Mouse (Mus musculus) kidney, postnatal 10 days (tissue): ENCODE data around the gene Ensa.
A peak's percentile ranks its signal among the peaks of the same experiment; 100 is the strongest.
"Not testable (repeated sequence)": the region's sequence is repeated elsewhere in the genome, so short reads cannot be mapped to it uniquely, and the experiment has no call there.

Source experiments
- DNase-seq: peaks from one replicate; pipeline ENCODE4 v3.0.0; 2021; ENCODE audit warnings: mixed read lengths

Gene Ensa

DNA sequence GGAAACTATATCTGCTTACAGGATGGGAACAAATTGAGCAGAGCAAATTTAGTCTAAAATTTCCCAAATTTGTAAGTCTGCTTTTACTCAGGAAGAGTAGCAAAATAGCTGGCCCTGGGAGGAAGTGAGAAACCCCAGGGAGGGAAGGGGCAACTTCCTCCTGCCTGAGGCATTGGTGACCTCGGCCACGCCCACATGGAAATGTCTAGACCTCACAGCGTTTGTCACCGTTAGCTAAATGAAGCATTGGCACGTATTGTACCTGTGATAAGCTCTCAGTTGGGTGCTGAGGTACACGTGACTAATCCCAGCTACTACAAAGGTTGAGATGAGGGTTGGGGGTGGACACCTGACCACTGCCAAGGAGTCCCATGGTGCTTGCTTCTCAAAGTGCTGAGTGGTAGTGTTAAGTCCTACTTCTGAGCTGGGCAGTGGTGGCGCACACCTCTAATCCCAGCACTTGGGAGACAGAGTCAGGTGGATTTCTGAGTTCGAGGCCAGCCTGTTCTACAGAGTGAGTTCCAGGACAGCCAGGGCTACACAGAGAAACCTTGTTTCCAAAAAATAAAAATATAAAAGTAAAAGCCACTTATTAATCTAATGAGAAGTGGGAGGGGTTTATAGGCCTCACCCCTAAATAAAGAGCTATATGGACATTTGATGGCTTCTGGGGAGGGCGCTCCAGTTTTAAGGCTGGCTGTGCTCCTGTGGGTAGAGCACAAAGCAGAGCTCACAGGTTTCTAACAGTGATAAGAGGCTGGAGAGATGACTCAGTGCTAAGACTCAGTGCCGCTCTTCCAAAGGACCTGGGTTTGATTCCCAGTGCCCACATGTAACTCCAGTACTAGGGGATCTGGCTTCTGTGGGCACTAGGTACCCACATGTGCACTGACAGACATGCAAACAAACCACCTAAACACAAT is 20.8 kb downstream of the Ensa start:
- peak; percentile 66 for DNase-seq

DNA sequence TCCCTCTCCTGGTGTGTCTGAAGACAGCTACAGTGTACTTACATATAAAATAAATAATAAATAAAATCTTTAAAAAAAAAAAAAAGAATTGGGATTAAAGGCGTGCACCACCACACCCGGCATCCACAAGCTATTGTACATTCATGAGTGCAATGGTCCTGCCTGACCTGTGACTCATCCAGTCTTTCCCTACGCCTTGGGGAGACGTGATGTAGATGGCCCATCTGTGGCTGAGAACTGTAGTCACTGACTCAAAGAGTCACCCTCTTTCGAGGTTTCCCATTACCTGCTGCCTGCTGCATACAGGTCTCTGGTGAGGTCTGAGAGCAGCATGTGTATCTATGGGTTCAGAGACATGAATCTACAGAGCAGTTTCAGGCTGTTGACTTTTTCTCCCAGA is 23.2 kb downstream of the Ensa start:
- no peak for DNase-seq

DNA sequence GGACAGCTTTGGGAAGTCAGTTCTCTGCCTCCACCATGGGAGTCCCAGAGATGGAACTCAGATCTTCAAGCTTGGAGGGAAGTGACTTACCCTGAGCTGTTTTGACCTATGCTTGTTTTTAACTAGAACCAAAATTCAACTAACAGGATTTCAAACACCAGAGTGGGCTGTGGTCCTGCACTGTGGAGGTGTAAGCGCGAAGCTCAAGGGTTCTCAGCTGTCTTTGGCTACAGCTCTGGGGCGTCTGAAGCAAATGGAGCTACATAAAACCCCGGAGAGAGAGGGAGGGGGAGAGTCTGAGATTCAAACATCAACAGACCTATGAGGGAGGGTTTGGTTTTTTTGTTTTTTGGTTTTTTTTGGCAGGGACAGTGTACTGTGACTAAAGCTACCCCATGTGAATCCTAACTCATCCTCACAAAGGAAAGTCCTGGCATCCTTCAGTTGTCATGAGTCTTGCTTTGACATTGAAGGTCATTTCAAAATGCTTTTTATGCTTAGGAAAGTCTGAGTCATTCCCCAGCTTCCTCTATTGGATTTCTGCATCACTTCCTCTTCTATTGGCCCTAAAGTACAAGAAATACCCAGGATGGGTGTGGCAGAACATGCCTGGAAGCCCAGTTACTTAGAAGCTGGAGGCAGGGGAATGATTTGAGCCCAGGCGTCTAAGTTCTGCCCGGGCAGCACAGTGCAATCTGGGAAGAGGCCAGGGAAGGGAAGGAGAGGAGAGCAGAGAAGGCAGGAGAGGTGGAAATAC is 25.7 kb downstream of the Ensa start:
- DNase-seq, result peak; percentile 49

- DNase-seq, result no peak
These were observed 26.2 kb downstream of the Ensa start for GRCm38 (mm10) chr3:95651033-95651373.

DNA sequence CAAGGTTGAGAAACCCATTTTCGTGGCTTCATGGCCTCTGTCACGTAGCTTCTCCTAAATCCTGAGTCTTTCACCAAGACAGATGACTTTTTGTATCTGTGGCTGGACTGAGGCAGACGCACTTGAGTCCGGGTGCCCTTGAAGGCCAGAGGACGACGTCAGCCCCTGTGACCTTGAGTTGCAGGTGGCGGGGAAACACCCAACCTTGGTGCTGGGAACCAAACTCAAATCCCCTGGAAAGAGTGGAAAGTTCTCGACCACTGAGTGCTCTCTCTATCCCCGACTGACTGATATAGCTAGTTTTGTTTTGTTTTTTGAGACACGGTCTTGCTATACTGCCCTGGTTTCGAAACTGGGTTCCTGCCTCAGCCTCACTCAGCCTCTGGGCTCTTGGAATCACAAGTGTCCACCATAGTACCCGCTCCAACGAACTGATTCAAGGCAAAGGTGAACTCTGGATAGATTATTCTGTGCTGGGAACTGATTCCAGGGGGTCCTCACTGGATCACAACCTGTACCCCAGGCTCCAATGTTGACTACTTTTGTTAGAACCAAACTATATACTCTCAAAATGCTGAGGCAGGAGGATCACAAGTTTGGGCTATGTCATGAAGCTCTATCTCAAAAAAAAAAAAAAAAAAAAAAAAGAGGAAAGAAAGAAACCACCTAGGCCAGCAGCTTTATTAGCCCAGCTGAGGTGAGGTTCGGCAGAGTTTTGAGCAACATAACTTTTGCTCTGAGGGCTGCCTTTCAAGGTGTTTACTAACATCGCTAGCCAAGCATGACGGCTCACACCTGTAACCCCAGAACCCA is 26.8 kb downstream of the Ensa start:
- DNase-seq, result no peak

DNA sequence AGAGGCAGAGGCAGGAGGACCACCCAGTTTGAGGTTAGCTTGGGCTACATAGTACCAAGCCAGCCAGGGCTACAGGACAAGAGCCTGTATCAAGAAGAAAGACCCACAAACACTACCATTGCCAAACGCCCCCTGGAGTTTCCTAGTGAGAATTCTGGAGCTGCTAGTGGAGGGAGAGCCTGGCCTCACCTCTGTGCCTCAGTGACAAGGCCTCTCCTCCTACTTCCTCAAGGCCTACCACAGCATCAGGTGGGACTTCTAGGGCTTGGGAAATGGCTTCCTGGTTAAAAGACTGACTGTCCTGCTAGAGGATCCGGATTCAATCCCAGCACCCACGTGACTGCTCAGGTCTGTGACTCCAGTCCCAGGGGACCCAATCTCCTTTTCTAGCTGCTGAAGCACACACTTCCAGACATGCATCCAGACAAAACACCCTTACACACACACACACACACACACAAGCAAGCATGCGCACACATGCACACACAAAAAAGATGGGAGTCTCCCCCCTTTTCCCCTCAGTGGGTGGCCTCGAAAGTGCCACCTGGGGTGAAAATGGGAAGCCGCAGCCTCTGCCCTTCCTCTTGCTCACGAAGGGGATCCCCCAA is 27.5 kb downstream of the Ensa start:
- DNase-seq, result peak; percentile 24

DNA sequence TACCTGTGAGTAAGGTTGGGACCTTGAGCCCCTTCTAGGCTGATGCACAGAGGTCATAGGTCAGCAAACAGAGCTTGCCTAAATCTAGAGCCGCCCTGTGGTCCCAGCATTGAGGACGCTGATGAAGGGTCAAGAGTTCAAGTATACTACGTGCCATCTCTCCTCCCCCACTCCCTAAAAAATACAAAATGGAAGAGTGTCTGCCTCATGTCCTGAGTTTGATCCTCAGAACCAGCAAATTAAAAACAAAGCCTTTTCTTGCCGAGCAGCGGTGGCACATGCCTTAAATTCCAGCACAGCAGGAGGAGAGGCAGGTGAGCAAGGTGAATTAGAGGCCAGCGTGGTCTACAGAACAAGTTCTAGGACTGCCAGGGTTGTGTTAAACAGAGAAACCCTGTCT is 28.1 kb downstream of the Ensa start:
- no peak for DNase-seq

DNA sequence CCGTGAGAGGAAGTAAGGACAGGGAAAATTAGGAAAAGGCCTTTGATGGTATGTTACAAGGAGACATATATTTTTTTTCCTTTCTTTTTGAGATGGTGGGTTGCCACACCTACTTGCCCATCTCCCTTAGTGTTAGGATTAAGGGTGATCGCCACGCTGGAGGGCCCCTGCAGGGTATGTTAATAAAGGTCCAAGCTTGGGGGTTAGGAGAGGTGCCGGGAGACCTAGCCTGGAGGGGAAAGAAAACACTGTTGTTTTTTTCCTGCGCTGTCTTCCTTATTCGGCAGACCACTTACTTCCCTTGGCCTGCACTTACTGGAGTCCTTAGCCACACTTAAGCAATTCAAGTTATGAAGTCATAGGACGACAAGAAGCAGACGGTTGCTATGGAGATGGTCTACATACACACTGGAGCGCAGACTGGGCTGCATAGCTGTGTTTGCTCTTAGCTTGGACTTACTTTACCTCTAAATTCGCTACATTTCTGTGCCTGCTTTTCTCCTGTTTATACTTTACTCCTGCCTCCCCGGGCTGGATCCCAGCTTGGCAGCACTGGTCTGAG is 28.8 kb downstream of the Ensa start:
- peak; percentile 43 for DNase-seq

- DNase-seq, result not testable (repeated sequence)
These were observed 29.6 kb downstream of the Ensa start for GRCm38 (mm10) chr3:95654371-95654770.

- DNase-seq, result peak; percentile 21
These were observed 30.6 kb downstream of the Ensa start for GRCm38 (mm10) chr3:95655437-95655836.

- no peak for DNase-seq
These were observed 32.3 kb downstream of the Ensa start for GRCm38 (mm10) chr3:95657108-95657507.

GRCm38 (mm10) chr3:95657711-95658110 is 32.9 kb downstream of the Ensa start:
- no peak for DNase-seq

DNA sequence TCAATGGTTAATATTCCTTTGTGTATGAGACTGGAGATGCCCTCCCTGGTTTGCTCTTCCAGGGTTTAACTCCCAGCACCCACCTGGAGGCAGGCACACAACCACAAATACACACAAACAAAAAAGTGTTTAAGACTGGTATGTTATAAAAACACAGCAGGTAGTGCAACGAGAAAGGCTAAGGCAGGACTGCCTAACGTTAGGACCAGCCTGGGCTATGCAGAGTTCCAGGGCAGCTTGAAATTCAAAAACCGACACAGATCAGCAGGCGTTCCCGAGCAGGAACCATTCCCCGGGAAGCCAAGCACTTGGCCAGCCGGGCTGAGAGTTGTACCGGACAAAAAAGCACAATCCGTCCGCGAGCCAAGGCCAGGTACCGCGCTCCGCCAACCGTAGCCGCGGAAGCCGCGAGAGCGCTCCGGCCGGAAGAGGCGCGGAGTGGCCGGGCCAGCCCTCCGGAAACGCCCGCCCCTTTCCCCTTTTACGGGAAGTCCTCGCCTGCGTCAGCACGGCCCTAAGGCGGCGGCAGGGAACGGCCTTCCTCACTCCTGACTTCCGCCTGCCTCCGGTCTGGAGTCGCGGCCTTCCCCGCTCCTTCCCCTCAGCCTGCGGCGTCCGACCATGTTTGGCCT is 33.6 kb downstream of the Ensa start, which contains the start of gene Mcl1:
TSS of gene Mcl1 (plus strand) at position 553 of the 632 bp plus-strand sequence.
- DNase-seq, result peak; percentile 98

DNA sequence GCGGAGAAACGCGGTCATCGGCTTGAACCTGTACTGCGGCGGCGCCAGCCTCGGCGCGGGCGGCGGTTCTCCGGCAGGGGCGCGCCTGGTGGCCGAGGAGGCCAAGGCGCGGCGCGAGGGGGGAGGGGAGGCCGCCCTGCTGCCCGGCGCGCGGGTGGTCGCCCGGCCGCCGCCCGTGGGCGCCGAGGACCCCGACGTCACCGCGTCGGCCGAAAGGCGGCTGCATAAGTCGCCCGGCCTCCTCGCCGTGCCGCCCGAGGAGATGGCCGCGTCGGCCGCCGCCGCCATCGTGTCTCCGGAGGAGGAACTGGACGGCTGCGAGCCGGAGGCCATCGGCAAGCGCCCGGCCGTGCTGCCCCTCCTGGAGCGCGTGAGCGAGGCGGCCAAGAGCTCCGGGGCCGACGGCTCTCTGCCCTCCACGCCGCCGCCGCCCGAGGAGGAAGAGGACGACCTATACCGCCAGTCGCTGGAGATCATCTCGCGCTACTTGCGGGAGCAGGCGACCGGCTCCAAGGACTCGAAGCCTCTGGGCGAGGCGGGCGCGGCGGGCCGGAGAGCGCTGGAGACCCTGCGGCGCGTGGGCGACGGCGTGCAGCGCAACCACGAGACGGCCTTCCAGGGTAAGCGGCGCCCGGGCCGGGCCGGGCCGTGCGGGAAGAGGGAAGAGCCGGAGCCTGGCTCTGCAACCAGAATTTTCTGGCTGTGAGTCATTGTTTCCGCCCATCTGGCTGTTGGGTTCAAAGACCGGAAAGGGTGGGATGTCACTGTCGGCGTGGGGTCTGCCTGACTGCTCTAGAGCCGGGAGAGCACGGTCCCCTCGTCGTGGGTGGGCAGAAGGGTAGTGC is 34.3 kb downstream of the Ensa start:
- peak; percentile 88 for DNase-seq

DNA sequence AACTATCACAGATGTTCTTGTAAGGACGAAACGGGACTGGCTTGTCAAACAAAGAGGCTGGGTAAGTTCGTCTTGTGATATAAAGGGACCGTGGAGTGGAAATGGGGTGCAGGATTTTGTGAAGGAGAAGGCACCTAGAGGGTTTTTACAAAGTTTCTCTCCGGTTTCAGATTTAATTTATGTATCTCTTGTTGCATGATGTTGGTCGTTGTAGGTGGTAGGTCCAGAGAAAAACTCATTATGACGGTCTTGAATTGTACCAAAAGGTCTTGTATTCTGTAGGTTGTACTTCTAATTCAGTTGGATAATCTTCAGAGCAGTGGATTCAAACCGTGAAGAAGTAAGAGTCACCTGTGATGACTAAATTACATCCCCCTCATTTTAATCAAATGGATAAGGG is 35.2 kb downstream of the Ensa start:
- no peak for DNase-seq

DNA sequence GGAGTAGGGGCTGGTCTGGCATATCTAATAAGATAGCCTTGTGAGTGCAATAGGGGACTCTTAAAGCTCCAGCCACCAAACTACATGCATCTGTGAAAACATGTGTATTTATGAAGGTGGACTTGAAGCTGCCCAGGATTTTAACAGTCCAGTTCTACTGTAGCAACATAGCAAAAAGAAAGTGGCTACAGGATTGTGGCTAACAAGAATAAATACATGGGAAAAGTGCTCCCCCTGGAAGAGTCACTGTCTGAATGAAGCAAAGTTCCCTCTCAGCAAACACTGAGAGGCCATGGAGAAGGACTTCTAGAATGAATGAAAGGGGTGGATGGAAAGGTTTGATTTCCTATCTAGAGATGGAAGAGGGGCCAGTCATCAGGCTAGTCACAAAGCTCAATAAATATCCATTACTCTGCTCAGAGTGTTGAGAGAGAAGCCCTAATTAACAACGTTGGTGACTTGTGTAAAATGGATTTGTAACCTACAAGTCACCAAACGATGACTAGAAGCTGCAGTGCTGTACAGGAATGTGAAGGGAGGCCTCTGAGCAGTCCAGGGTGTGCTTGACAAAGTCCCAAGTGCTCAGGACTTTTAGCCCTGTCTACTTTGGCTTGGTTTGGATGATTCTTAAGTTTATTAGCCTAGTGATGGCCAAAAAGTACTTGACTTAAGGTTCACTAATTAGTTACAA is 36.1 kb downstream of the Ensa start:
- DNase-seq, result no peak

DNA sequence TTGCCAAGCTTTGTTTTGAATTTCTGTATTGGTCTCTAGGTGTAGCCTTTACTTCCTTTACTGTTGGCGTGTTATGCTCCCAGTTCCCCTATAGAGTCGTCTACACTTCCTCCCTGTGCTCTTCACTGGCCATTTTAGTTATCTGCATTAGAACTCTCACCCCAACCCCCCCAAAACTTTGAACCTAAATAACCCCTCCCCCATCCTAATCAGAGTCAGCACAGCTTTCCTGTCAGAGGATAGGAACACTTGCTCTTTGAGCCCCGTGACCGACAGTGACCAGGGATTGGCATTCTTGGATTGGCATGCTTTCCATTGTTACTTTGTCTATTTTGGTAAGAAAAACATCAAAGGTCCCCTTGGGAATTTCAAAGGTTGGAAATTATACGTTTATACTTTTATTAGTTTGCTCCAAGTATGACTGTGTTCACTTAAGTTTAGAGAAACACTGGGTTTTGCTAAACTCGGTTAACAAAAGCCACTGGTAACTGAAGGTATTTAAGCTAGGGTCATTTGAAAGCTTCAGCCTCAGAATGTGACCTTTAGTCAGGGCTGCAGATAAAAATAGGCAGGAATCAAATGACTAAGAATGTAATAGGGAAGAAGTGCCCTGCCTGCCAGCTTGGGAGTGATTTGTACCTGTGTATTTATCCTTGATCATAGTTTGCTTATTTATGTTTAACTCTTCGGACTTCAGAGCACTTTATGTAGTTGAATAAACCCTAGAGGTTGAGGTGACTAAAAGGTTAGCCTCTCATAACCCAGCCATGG is 37.3 kb downstream of the Ensa start:
- peak; percentile 38 for DNase-seq

GRCm38 (mm10) chr3:95662724-95663449 is 38.1 kb downstream of the Ensa start:
- no peak for DNase-seq

- no peak for DNase-seq
These were observed 38.7 kb downstream of the Ensa start for GRCm38 (mm10) chr3:95663486-95663885.
